Mouse (Mus musculus) heart, postnatal 14 days (tissue): ENCODE measurements around the gene Lamc2. TPM values are rescaled to one million over a fixed set of nuclear protein-coding genes. Genes with fewer than 3 reads are reported as not detected.
"Not testable (repeated sequence)": the region's sequence is repeated elsewhere in the genome, so short reads cannot be mapped to it uniquely, and the experiment has no call there.

Experiments
- DNase-seq, 2 experiments: peaks; one replicate each; pipeline ENCODE4 v3.0.0; 2021 to 2022
- intact Hi-C: fragments of 180-260 bp; cut with DNase I; formaldehyde crosslinking; loops from one replicate; pipeline ENCODE4 v1.15.1; 2025
- total RNA-seq, 2 experiments: library from RNA; stranded (reverse); gene quantifications; 2 replicates each; pipeline ENCODE4 v1.2.3; 2021

Lamc2 gene
- total RNA-seq, 2 experiments from 2014 or later, result 6.9 to 10.7 TPM

DNA sequence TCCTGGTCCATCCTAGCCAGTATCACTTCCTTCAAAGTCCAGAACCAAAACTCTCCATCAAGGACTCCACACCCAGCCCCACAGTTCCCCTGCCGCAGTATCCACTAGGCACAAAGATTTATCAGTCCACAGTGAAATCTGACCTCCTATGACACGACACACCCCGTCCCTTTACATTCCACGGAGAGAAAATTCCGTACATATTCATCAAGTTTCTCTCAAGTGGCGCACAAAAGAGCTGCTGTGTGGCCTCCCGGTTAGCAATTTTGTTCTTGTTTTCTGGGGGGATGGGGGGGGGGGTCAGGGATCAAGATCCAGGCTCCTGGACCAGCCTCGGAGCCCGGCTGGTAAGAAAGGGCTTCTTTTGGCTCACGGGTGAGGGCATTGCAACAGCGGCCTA lies 87.7 kb downstream of the Lamc2 start:
- intact Hi-C loops, result no loop called here
- DNase-seq, result no peak

DNA sequence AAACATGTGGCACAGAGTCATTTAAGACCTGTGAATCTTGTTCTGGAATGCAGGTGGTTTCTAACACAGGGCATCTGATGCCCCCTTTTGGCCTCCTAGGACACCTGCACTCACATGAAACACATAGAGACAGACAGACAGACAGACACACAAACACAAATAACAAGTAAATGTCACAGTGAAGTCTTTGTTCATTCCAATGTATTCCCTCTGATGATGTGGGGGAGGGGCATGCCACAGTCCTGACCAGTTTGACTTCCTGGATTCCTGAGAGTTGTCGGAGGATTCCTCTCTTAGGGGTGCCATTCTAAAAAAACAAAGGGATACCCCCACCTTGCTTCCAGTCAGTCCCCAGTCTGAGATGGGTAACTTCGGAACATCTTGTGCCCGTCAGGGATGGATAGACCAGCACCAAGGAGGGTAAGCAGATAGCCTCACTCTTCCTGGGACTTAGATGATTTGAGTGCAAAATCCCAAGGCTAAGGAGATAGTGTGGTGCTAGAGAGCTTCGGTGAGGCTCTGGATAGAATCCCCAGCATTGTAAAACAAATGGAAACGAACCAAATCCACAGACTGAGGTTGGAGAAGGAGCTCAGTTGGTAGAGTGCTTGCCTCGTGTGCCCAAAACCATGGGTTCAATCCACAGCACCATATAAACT lies 89.1 kb downstream of the Lamc2 start:
- intact Hi-C loops, result no loop called here
- no peak for DNase-seq

DNA sequence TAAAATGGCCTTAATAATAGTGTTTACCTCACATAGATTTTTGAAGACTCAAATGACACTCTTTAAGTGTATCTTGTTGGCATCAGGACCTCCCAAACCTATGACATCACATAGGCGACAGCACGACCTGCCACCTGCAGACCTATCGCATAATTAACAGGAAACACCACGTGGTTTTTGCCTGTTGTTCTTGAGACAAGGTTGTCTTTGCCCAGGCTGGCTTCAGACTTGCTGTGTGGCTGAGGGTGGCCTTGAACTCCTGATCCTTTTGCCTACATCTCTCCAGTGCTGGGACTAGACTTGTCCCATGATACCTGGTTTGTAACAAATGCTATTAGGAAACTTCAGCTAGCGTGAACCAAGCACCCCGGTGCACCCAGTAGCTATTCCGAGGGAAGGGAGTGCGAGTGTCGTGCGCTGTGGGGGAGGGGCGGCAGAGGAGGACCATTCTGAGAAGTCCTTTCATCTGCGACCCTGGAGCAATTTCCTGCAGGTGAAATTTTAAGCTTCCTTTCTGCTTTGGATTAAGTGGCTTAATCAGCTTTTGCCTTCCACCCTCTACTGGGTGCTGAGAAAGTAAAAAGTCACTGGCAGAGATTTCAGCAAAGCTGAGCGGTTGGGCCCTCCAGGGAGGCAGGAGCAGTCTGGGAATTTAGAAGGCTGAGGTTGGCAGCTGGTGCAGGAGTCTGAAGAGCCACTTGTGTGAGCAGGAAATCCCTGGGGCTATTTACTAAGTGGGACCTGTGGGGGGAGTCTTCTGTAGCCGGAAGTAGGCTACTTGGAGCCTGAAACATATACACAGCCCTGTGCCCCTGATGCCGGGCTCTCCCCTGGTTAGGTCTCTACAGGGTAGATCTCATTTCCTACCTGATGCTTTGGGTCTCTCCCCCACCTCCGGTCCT lies 90.2 kb downstream of the Lamc2 start:
- intact Hi-C loops, result no loop called here
- DNase-seq, result no peak

DNA sequence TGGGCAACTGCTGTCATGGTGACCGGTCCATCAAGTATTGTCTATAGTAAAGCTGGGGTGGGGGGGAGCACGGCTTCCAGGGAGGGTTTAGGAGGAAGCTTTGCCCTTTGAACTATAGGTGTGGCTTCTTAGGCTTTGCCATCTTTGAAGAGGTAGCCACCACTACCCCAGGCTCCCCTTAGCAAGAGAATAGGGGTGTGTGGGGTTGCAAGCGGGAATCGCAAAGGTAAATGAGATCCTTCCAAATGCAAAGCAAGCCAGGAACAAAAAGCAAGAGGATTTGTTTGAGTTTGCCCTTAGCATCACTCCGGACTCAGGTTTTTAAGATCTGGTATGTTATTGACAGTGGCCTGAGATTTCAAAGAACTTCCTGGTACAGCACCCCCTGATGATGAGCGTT lies 90.9 kb downstream of the Lamc2 start:
- DNase-seq, result no peak
- intact Hi-C loops, result no loop called here

DNA sequence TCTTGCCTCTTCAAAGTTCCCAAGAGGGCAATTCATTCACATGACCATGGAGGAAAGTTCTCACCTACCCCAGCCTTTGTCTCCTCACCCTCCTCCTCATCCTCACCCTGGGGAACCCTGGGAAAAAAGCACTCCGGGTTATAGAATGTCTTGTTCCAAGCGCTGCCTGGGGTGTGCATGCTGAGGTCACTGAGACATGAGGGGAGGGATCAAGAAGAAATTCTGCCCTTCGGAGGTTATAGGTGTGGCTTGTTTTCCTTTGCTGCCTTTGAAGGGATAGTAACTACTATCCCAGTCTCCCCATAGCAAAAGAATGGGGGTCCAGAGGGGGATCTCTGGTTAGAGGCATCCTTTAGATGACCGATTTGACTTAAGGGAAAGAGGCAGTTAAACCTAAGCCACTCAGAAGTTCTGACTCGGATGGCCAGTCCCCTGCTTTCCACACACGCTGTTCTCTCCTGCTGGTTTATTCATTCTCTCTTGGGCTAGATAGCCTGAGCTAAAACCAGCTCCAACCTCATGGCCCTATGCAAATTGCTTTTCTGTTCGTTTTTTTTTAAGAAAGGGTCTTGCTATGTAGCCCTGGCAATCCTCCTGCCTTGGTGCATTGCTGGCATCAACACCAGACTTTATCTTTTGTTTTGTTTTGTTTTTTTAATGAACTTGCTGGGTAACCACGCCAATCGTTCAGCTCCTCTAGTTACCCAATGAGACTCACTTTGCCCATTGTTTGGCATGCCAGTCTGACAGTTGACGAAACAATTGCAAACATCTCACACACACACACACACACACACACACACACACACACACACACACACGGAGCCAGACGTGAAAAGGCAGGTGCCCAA lies 91.8 kb downstream of the Lamc2 start:
- intact Hi-C loops, result no loop called here
- DNase-seq, result no peak

DNA sequence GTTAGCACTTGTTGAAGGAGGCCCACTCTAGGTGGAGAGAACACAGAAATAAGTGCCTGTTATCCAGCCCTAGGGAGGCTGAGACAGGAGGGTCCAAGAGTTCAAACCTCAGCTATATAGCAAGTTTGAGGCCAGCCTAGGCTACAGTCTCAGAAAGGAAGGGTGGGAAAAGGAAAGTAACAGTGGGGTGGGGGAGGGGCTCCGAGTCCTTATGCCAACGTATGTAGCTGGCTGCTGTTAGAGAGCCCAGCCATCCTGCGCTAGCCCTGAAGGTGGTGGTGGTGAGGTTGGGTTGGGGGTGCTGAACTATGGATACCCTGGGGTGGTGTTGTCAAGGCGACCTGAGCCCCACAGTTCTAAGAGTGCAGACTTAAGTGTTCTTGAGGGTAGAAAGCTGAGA lies 92.7 kb downstream of the Lamc2 start:
- DNase-seq, result no peak
- intact Hi-C loops, result no loop called here

DNA sequence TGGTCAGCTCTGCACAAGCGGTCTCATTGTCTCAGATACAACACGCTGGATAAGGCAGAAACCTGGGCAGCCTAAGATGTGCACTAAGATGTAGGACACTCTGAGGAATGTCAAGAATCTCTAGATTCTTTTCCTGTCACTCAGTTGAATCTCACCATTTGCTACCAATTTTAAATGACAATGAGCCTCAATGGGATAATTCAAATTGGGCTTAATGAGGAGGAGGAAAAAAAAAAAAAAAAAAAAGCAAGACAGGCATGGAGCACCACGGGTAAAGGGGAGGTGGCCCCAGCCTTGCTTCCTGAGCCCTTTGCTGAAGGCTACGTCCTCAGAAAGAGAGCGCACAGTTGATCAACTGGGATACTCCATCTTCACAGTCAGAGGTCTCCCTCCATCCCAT lies 93.1 kb downstream of the Lamc2 start:
- DNase-seq, result no peak
- intact Hi-C loops, result no loop called here

DNA sequence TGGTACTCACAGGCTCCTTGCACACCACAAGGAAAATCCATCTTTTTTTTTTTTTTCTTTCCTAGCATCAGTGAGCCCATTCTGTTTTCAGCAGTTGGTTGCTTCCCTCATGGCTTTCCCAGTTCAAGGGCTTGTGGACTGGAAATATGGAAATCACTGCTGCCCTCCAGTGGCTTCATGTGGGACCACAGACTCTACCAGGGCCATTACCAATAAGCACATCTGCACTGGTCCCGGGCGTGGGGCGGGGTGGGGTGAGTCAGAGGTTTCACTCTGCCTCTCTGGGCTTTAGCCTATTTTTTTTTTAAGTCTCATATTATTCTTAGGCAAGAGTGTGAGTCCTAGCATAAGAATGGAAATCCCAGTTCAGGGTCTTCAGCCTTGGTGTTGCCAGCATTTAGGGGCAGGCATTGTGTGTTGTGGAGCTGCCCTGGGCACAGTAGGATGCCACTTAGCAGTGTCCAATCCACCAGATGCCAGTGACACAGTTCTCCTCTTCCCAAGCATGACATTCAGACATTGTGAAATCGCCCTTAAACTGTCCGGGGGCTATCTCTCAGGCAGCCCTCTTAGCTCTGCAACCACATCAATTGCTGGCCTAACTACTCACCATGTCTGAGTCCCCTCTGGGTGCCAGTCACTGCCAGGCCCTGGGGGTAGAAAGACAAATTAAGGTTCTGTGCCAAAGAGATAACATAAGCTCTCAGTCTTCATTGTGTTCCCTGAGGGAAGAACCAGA lies 93.8 kb downstream of the Lamc2 start:
- intact Hi-C loops, result loop anchor here (1.0 kb wide), 1 partner anchor 44 kb away; no protein-coding TSS in a partner anchor
- peak; percentile 79 to 81 for DNase-seq

DNA sequence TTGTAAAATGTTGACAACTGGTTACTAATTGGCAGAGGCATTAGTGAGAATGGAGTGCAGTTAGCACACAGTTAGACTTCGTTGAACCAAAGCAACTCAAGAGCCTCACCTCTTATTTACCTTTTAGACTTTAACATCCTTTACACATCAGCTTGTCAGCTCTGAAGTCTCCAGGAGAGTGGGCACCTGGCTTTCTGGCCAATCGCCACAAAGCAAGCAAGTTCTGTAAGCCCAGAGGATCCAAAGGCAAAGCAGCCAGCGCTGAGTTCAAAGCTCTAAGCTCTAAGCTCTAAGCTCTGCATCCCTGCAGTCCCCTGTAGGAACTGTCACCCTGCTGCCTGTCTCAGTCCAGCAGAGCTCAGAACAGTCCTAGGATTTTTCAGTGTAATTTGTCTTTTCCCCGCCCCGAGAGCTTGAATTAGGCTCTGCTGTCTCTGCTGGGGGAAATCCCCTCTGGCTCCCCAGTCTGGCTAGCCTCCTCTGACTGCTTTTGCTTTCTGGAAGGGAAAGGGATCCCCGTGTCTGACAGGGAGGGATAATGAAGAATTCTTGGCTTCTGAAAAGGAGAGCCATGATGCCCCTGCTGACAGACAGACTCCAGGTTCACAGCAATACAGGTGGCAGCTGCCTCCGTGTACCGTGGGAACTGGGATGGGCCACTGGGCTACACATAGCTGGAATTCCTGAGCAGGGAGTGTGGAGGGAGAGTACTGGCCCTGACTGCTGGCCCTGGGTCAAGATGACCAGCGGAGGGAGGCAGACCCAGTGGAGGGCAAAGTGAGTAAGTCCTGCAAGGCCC lies 94.6 kb downstream of the Lamc2 start:
- DNase-seq, result peak; percentile 42 to 52
- intact Hi-C loops, result loop anchor here (1.0 kb wide), 1 partner anchor 43 kb away; no protein-coding TSS in a partner anchor

DNA sequence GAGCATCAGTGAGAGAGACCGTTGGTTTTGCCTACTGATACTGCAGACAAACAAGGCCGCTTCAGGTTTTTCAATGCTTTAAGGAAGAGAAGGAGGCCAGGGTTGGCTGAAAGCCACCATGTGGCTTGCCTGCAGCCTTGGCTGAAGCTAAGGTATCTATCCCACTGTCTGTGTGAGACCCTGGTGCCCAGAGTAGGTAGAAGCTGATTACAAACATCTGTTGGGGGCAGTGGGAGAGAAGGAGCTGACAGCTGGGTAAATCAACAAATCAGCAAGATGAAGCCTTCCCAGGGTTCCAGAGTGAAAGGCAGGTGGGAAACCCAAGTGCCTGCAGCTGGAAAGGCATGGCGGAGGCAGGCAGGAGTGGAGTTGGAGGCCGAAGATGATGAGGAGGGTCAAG lies 95.4 kb downstream of the Lamc2 start:
- no peak for DNase-seq
- intact Hi-C loops, result no loop called here

DNA sequence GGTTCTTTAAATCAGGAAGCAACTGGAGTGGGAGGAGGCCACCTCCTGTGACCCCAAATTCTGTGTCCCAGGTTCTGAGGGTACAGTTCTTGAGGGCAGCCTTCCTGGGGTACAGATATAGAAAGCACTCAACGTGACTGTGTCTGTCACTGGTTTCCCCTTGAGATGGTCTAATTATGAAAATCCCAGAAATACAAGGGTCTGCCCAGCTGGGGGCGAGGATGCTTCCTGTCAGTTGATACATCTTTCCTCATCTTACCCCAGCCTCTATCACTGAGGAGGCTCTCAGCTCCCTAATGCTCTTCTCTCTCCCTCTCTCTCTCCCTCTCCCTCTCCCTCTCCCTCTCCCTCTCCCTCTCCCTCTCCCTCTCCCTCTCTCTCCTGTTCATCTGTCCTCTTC lies 96.2 kb downstream of the Lamc2 start:
- intact Hi-C loops, result no loop called here
- DNase-seq, result no peak

DNA sequence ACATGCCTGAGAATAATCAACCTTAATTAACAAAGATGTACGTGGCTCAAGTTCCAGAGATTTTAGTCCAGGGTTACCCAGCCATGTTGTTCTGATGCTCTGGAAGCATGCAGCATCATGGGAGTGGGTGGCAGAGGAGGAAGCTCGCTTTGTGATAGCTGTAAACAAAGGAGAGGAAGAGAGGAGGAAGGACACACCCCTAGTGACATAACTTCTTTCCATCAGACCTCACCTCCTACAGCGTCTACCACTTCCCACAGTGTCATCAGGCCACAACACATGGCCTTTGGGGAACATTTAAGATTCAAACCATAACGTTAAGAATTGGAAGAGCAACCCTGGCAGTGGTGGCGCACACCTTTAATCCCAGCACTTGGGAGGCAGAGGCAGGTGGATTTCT lies 98.5 kb downstream of the Lamc2 start:
- intact Hi-C loops, result no loop called here
- no peak for DNase-seq

DNA sequence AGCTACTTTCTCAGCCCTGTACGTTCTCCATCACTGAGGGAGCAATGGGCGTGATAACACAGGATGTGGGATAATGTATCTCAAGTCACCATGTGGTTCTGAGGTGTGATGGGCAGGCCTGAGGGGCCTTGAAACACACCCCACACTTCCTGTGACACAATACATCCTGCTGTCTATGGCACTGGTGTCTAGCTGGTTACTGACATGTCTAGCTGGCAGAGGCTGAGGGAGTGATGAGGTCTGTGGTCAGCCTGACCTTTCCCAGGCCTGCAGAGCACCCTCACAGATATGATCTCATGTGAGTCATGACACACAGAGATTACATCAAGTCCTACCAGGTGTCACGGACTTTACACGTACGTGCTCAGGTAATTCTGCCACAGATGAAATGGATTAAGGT lies 101.0 kb downstream of the Lamc2 start:
- no peak for DNase-seq
- intact Hi-C loops, result no loop called here

DNA sequence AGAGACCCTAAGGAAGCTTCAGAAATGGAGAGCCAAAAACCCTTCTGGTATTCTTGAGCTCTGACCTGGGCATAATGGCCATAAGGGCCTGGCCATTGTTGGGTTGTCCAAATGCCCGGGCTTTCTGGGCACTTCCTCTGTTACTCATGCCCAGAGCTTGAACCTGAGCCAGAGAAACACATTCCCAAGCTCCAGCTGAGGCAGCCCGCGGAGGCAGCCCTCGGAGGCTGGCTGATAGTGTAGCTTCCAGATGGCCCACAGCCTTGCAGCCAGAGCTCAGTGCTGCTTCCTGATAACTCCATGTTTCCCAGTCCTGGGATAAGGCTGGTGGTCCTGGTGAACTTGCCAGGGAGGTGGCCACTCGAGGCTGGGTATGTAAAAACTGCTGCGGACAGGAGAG lies 102.1 kb downstream of the Lamc2 start:
- intact Hi-C loops, result loop anchor here (1.0 kb wide), 1 partner anchor 8 kb away; no protein-coding TSS in a partner anchor

DNA sequence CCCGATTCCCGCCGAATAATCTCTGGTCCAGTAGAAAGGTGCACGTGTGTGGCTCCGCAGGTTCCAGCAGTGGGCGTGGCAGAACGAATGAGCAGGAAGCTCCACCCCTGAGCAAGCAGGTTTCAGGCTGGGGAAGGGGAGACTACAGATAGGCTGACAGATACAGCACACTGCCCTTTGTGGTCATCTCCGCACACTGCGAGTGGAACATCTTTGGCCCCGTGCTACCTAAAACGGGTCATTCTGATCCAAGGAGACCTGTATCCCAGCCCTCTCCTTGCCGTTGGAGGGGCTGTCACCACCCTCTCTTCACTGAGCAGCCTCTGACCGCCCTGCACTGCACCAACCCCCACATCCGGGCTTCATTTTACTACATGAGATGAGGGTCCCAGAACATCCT lies 103.0 kb downstream of the Lamc2 start:
- intact Hi-C loops, DNase-seq: not testable (repeated sequence)

More for the DNA sequence above, 102.1 kb downstream of the Lamc2 start:
- peak; percentile 19 to 48 for DNase-seq

DNA sequence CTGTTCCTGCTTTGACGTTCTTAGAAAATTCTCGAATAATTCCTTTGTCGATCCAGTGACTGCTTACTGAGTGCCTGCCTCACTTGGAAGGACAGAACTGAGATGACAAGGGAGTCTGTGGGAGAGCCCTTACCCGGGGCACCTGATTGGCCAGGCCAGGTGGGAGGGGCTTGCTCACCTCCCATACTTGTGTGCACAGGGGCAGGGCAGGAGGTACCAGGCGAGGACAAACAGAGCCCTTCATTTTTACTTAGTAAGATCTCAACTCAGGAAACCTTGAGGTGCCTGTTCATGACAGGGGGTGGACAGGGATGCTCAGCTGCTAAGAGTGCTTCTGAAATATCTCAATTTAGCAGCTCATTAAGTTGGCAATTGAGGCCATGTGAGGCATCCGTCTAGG lies 110.3 kb downstream of the Lamc2 start:
- intact Hi-C loops, result loop anchor here (1.0 kb wide), 1 partner anchor 8 kb away; no protein-coding TSS in a partner anchor

DNA sequence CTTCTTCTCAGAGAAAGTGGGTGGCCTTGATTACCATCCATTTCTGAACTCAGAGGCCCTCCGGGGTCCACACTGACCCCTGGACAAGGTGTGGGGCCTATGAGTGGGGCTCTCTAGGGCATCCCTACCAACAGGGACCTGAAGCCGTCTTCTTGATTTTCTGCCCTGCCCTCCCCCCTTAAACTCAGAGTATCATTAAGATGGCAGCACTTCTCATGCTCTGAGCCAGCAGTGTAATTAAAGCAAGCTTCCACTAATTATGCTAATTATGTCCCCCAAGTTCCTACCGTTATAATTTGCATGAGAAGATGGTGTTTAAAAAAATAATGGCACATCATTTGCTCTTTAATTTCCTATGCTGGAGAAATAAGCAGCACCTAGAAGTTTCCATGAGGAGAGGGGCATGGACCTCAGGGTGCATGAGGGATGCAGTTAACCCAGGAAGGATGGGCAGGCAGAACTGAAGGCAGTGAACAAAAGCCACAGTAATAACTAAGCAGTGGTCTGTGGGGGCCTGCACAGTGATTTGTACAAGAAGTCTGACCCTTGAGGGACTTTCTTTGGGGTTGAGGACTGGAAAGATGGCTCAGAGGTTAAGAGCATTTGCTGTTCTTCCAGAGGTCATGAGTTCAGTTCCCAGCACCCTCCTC lies 111.0 kb downstream of the Lamc2 start:
- no peak for DNase-seq
- intact Hi-C loops, result no loop called here

More for the DNA sequence above, 110.3 kb downstream of the Lamc2 start:
- no peak for DNase-seq

DNA sequence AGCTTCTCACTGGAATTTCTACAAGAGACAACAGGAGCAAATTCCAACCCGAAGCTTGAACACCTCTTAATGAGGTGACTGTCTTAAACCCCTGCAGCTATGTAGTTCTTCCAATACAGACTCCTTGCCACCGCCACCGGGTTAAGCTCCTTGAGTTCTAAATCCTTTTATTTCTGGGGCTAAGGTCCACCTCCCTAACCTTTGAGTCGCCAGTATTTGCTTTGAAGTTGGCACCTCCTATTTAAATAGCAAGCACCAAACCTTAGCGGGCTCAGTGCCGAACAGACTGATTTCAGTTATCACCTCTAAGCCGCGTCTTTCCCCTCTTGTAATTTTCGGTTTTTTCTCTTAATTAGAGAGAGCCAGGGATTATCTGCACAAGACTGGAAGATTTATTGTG lies 112.8 kb downstream of the Lamc2 start:
- DNase-seq, result no peak
- intact Hi-C loops, result no loop called here
